Mouse (Mus musculus): ENCODE data around the gene Cmss1. TPM values are rescaled to one million over a fixed set of nuclear protein-coding genes. Genes with fewer than 3 reads are reported as not detected.

The Cmss1 gene
- polyA plus RNA-seq, 1 experiment from 2014 or later, result 39.5 TPM

DNA sequence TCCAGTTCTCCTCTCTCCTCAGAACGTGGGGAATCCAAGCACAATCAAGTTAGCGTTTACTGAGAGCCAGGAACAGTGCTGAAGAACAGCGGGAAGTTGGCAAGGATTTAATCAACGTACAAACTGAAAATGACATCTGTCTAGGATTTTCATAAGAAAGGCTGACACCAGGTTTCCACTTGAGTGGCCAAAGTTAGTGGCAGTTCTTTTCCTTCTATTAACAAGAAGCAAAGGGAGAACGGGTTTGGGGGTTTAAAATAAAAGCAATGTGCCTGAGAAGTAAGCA, 266.1 kb downstream of the Cmss1 start:
- Histone ChIP-seq H3K4me2 (ENCODE audit: low read depth, low read length) (no peak overlapping the region), H3K4me3 (replicated peaks; ENCODE audit: low read length) (no peak overlapping the region), H3K36me3 (ENCODE audit: control insufficient read depth, insufficient read depth, low read length) (no peaks in the 10 kb centered on the region), H3K9me3 (replicated peaks; ENCODE audit: control insufficient read depth, low read length) (no peaks in the 10 kb centered on the region), H3K4me1 (ENCODE audit: control insufficient read depth, insufficient read depth, low read length) (no peaks in the 10 kb centered on the region), H3K9ac (ENCODE audit: low read length) (no peak overlapping the region), H3K27me3 (ENCODE audit: control insufficient read depth, insufficient read depth, low read length) (no peaks in the 10 kb centered on the region), H3K27ac (ENCODE audit: low read length) (no peak overlapping the region)
- 55% methylated on average over 5 of the region's 5 CpGs for WGBS
- no peak for ATAC-seq (ENCODE audit: insufficient read depth, low FRiP score)

DNA sequence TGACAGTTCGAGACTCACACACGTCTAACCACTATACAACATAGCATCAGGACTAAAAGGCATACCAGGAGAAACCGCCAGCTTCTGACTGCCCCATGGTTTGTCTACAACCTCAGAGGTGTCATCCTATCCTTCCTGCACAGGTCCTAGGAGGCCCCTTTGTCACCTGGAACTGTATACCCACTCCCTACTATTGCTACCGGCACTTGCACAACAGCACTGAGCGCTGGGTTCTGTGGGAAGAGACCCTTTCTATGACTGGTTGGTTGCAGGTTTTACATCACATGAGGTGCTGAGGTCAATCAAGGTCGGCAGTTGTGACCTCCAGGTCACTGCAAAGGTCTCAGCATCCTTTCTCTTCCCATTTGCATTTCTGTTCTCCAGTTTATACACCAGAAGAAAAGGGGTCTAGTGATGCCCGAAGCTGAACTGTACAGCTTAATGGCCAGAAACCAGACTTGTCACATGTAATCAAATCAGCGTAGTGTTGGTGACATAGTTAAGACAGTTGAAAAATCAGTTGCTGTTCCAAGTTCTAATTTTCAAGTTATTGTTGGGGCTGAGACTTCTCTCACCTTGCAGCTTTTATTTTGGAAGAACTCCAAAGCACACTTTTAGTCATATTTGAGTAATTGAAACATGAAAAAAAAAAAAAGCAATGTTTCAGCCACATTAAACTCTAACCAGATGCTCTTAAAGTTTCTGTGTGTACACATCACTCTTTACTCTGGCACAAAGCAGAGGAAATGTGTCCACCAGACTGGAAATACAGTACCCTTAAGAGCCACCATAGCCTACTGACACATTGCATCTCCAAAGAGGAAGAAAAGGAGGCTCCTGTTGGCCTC, 266.7 kb downstream of the Cmss1 start:
- Histone ChIP-seq H3K4me2 (ENCODE audit: low read depth, low read length) (no peak overlapping the region), H3K4me1 (ENCODE audit: control insufficient read depth, insufficient read depth, low read length) (no peaks in the 10 kb centered on the region), H3K27ac (ENCODE audit: low read length) (no peak overlapping the region), H3K9ac (ENCODE audit: low read length) (no peak overlapping the region), H3K27me3 (ENCODE audit: control insufficient read depth, insufficient read depth, low read length) (no peaks in the 10 kb centered on the region), H3K9me3 (replicated peaks; ENCODE audit: control insufficient read depth, low read length) (no peaks in the 10 kb centered on the region), H3K36me3 (ENCODE audit: control insufficient read depth, insufficient read depth, low read length) (no peaks in the 10 kb centered on the region), H3K4me3 (replicated peaks; ENCODE audit: low read length) (no peak overlapping the region)
- no peak for ATAC-seq (ENCODE audit: insufficient read depth, low FRiP score)
- 85% methylated on average over 8 of the region's 8 CpGs for WGBS

DNA sequence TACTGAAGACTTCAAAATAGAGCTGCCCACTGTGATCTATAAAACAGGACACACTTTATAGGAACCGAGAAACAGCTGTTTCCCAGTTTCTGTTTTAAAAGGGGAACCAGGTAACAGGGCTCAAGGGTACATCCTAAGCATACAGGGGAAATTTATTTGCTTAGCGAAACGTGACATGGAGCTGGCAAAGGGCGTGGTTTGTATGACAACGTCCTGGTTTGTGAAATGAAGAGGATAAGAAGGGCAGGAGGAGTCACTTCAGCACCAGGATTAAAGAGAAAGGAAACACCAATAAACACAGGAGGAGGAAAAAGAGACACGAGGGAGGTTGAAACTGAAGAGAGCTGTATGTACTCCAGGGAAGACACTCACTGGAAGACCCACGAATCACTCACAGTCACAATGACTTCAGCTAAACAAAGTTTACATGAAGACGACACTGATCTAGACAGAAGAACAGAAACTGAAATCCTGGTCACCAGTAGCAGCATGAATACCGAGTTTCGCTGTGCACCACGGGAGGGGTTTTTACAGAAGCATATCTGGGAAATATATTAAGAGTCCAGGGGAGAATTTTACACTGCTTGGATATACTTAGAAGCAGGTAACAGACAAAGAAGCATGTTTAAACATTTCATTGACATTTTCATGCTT, 269.8 kb downstream of the Cmss1 start:
- ATAC-seq (ENCODE audit: insufficient read depth, low FRiP score), result no peak
- no peak overlapping the region for H3K9ac ChIP-seq (ENCODE audit: low read length)
- H3K4me2 ChIP-seq (ENCODE audit: low read depth, low read length), result no peak overlapping the region
- H3K4me3 ChIP-seq (replicated peaks; ENCODE audit: low read length), result no peak overlapping the region
- H3K9me3 ChIP-seq (replicated peaks; ENCODE audit: control insufficient read depth, low read length), result no peaks in the 10 kb centered on the region
- 43% methylated on average over 11 of the region's 11 CpGs for WGBS
- H3K4me1 ChIP-seq (ENCODE audit: control insufficient read depth, insufficient read depth, low read length), result no peaks in the 10 kb centered on the region
- H3K27me3 ChIP-seq (ENCODE audit: control insufficient read depth, insufficient read depth, low read length), result no peaks in the 10 kb centered on the region
- no peaks in the 10 kb centered on the region for H3K36me3 ChIP-seq (ENCODE audit: control insufficient read depth, insufficient read depth, low read length)
- no peak overlapping the region for H3K27ac ChIP-seq (ENCODE audit: low read length)

DNA sequence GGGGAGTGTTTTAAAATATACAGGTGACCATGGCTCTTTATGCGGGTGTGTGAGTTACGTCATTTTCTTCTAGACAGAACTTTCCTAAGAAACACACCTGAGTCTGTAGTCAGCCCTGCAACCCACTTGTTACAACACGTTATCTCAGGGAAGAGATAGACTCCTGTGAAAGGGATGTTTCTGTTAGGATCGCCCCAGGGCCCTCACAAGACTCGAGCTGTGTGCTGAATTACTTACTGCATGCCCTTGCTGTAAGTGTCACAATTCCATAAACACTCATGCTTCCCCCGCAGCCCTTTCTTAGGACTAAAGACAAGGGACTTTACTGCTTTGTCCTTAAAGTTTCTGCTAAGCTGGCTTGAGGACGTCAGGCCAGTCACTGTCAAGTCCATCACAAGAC, 274.4 kb downstream of the Cmss1 start:
- ATAC-seq (ENCODE audit: insufficient read depth, low FRiP score), result no peak
- Histone ChIP-seq H3K36me3 (ENCODE audit: control insufficient read depth, insufficient read depth, low read length) (no peaks in the 10 kb centered on the region), H3K27me3 (ENCODE audit: control insufficient read depth, insufficient read depth, low read length) (no peaks in the 10 kb centered on the region), H3K27ac (ENCODE audit: low read length) (no peak overlapping the region), H3K9ac (ENCODE audit: low read length) (no peak overlapping the region), H3K4me1 (ENCODE audit: control insufficient read depth, insufficient read depth, low read length) (no peaks in the 10 kb centered on the region), H3K4me3 (replicated peaks; ENCODE audit: low read length) (no peak overlapping the region), H3K4me2 (ENCODE audit: low read depth, low read length) (no peak overlapping the region), H3K9me3 (replicated peaks; ENCODE audit: control insufficient read depth, low read length) (no peaks in the 10 kb centered on the region)
- WGBS, result 65% methylated on average over 7 of the region's 7 CpGs

DNA sequence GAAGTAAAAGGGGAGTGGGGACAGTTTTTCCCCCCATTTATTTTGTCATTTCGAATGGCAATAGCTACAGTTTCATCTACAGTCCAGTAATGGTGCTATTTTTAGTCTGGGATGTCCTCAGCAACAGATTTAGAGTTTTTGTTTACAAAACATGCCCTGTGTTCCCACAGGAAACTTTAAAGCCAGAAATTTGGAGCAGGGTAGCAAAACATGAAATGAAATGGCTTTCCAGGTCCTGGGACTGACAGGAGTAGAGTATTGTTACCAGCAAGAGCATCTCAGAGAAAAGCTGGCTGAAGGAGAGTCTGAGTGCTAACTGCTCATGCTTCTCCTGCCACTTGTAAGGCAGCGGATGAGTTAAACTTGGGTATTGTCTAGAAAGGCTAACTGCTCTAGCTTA, 276.6 kb downstream of the Cmss1 start:
- Histone ChIP-seq H3K27me3 (ENCODE audit: control insufficient read depth, insufficient read depth, low read length) (no peaks in the 10 kb centered on the region), H3K27ac (ENCODE audit: low read length) (no peak overlapping the region), H3K36me3 (ENCODE audit: control insufficient read depth, insufficient read depth, low read length) (no peaks in the 10 kb centered on the region), H3K4me1 (ENCODE audit: control insufficient read depth, insufficient read depth, low read length) (no peaks in the 10 kb centered on the region), H3K9ac (ENCODE audit: low read length) (no peak overlapping the region), H3K4me2 (ENCODE audit: low read depth, low read length) (no peak overlapping the region), H3K4me3 (replicated peaks; ENCODE audit: low read length) (no peak overlapping the region), H3K9me3 (replicated peaks; ENCODE audit: control insufficient read depth, low read length) (no peaks in the 10 kb centered on the region)
- 77% methylated on average over 2 of the region's 2 CpGs for WGBS
- ATAC-seq (ENCODE audit: insufficient read depth, low FRiP score), result no peak

DNA sequence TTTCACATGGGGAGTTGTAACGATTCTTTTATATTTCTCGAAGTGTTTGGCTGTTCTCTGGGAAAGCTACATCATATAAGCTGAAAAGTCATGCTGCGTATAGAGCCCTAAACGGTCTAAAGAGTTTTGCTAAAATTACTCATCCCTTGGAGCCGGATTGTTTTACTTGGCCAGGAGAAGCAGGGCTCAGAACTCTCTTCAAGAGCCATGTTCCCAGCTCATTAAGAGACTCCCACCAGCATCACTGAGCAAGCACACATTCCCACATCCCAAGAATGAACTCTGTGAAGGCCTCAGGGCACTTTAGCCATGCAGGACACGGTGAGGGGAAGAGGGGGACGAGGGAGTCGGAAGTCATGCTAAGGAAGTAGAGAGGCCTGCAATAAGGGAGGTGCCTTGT, 277.6 kb downstream of the Cmss1 start:
- H3K27ac ChIP-seq (ENCODE audit: low read length), result no peak overlapping the region
- ATAC-seq (ENCODE audit: insufficient read depth, low FRiP score), result no peak
- 71% methylated on average over 8 of the region's 8 CpGs for WGBS

DNA sequence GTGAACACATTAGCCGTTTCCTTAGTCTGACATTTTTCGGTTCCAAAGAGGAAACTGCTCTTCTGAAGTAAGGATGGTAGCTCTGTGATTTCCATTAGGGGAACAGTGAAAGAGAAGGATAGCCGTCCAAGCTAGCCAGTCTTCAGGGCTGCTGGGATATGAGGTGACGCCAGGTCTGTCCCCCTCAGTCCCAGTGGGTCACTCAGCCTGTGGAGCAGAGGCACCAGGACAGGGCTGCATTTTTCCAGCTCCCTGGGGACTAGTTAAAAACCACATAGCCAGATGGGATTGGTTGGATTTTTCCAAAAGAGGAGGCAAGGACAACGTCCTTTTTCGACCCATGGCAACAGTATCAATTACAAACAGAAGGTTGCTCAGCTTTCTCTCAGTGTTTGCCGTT, 279.7 kb downstream of the Cmss1 start:
- WGBS, result 77% methylated on average over 7 of the region's 7 CpGs

More for the DNA sequence above, 277.6 kb downstream of the Cmss1 start:
- H3K9ac ChIP-seq (ENCODE audit: low read length), result no peak overlapping the region
- no peaks in the 10 kb centered on the region for H3K4me1 ChIP-seq (ENCODE audit: control insufficient read depth, insufficient read depth, low read length)
- no peaks in the 10 kb centered on the region for H3K36me3 ChIP-seq (ENCODE audit: control insufficient read depth, insufficient read depth, low read length)
- no peak overlapping the region for H3K4me3 ChIP-seq (replicated peaks; ENCODE audit: low read length)
- no peaks in the 10 kb centered on the region for H3K27me3 ChIP-seq (ENCODE audit: control insufficient read depth, insufficient read depth, low read length)
- H3K4me2 ChIP-seq (ENCODE audit: low read depth, low read length), result no peak overlapping the region
- H3K9me3 ChIP-seq (replicated peaks; ENCODE audit: control insufficient read depth, low read length), result no peaks in the 10 kb centered on the region

DNA sequence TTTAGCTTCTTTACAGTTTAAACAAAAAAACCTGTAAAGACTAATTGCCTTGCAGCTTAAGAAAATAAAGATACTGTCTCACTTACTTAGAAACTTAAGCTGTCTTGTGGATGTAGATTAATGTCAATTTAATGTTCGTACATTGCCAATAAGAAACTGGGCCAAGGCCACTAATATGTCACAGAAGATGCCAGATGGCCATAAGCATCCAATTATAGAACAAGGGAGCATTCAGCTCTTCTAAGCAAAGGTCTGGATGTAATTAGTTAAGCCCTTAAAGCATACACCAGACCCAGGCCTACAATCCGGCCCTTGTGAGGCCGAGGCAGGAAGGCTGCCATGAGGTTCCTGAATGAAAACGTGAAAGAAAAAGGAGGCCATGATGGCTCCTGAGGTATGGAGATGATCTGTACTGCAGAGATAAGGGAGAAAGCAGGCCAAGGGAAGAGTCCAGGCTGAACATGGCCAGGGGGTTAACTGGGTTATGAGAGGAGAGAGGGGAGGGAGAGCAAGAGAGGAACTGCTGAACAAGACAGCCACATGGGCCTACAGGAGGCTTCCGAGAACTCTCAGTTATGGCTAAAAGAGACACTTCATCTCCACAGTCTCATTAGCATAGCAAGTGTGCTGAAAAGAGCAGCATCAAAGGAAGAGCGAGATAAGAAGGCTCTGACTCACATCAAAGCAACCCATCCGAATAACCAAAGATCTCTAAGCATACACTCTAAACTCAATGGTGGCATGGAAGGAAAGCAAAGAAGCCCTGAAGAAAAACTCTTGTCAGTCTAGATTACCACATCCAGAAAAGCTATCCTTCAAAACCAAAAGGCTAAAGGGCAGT, 287.2 kb downstream of the Cmss1 start:
- H3K36me3 ChIP-seq (ENCODE audit: control insufficient read depth, insufficient read depth, low read length), result no peaks in the 10 kb centered on the region
- no peaks in the 10 kb centered on the region for H3K9me3 ChIP-seq (replicated peaks; ENCODE audit: control insufficient read depth, low read length)
- WGBS, result 72% methylated on average over 7 of the region's 7 CpGs
- H3K4me3 ChIP-seq (replicated peaks; ENCODE audit: low read length), result no peak overlapping the region
- H3K27me3 ChIP-seq (ENCODE audit: control insufficient read depth, insufficient read depth, low read length), result no peaks in the 10 kb centered on the region
- peaks cover 9% of the 10 kb centered on the region; the same call in 1 of the 2 replicates for H3K4me1 ChIP-seq (ENCODE audit: control insufficient read depth, insufficient read depth, low read length)
- ATAC-seq (ENCODE audit: insufficient read depth, low FRiP score), result no peak
- H3K27ac ChIP-seq (ENCODE audit: low read length), result no peak overlapping the region
- H3K9ac ChIP-seq (ENCODE audit: low read length), result no peak overlapping the region
- no peak overlapping the region for H3K4me2 ChIP-seq (ENCODE audit: low read depth, low read length)

More for the DNA sequence above, 279.7 kb downstream of the Cmss1 start:
- no peaks in the 10 kb centered on the region for H3K4me1 ChIP-seq (ENCODE audit: control insufficient read depth, insufficient read depth, low read length)
- H3K27me3 ChIP-seq (ENCODE audit: control insufficient read depth, insufficient read depth, low read length), result no peaks in the 10 kb centered on the region
- no peak overlapping the region for H3K4me3 ChIP-seq (replicated peaks; ENCODE audit: low read length)
- H3K9ac ChIP-seq (ENCODE audit: low read length), result no peak overlapping the region
- no peaks in the 10 kb centered on the region for H3K36me3 ChIP-seq (ENCODE audit: control insufficient read depth, insufficient read depth, low read length)
- H3K9me3 ChIP-seq (replicated peaks; ENCODE audit: control insufficient read depth, low read length), result no peaks in the 10 kb centered on the region
- no peak overlapping the region for H3K4me2 ChIP-seq (ENCODE audit: low read depth, low read length)
- no peak overlapping the region for H3K27ac ChIP-seq (ENCODE audit: low read length)
- no peak for ATAC-seq (ENCODE audit: insufficient read depth, low FRiP score)

DNA sequence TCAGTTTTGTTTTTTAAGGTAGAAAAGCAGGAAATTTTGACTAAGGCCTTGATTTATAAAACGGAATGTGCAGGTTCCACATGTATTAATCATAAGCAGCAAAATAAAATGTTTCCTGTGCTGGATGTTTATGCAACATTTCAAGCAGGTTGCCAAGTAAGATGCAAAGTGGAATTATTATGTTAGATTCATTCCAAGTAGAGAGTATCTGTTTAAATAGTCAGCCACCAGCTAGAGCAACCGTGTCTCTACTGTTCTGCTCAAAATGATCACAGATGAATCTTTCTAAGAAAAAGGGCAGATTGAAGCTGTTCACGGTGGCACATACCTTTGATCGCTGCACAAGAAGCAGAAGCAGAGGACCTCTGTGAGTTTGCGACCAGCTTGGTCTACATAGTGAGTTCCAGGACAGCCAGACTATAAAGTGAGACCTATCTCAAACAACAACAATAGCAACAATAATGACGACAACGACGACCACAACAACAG, 288.0 kb downstream of the Cmss1 start:
- no peak overlapping the region for H3K4me2 ChIP-seq (ENCODE audit: low read depth, low read length)
- H3K36me3 ChIP-seq (ENCODE audit: control insufficient read depth, insufficient read depth, low read length), result no peaks in the 10 kb centered on the region
- ATAC-seq (ENCODE audit: insufficient read depth, low FRiP score), result peak; percentile 17; the same call in 1 of the 2 replicates
- no peaks in the 10 kb centered on the region for H3K9me3 ChIP-seq (replicated peaks; ENCODE audit: control insufficient read depth, low read length)
- no peak overlapping the region for H3K4me3 ChIP-seq (replicated peaks; ENCODE audit: low read length)
- no peak overlapping the region; the same call in 1 of the 2 replicates for H3K27ac ChIP-seq (ENCODE audit: low read length)
- H3K27me3 ChIP-seq (ENCODE audit: control insufficient read depth, insufficient read depth, low read length), result no peaks in the 10 kb centered on the region
- peaks cover 9% of the 10 kb centered on the region; the same call in 1 of the 2 replicates for H3K4me1 ChIP-seq (ENCODE audit: control insufficient read depth, insufficient read depth, low read length)
- 63% methylated on average over 8 of the region's 8 CpGs for WGBS
- no peak overlapping the region for H3K9ac ChIP-seq (ENCODE audit: low read length)

All from stomach, embryonic 16.5 days (tissue).